Mouse (Mus musculus) neural tube, embryonic 15.5 days (tissue): ENCODE results near the gene Tbc1d16. TPM values are rescaled to one million over a fixed set of nuclear protein-coding genes. Genes with fewer than 3 reads are reported as not detected.

Experiments used
- ATAC-seq: fragments of 200-750 bp; cut with Nextera tagmentation; 2 replicates; pipeline ENCODE4 v1.8.0; 2017; ENCODE audit warnings: mild to moderate bottlenecking, moderate TSS enrichment, moderate library complexity; ENCODE audit not compliant: low FRiP score
- H3K27ac ChIP-seq: fragments of 300-500 bp; sonication (generic); replicated peaks from 2 replicates; pipeline ENCODE4 v1.5.1; 2015; ENCODE audit warnings: mild to moderate bottlenecking, inconsistent platforms
- H3K27me3 ChIP-seq: fragments of 300-500 bp; sonication (generic); replicated peaks from 2 replicates; pipeline ENCODE4 v1.6.1; 2015; ENCODE audit warnings: inconsistent platforms
- H3K36me3 ChIP-seq: fragments of 300-500 bp; sonication (generic); 2 replicates; pipeline ENCODE4 v1.6.1; 2015; ENCODE audit warnings: inconsistent platforms
- H3K4me1 ChIP-seq: fragments of 300-500 bp; sonication (generic); 2 replicates; pipeline ENCODE4 v1.6.1; 2015; ENCODE audit warnings: inconsistent platforms
- H3K4me2 ChIP-seq: fragments of 300-500 bp; sonication (generic); 2 replicates; pipeline ENCODE4 v1.6.1; 2015; ENCODE audit warnings: inconsistent platforms, mild to moderate bottlenecking, moderate library complexity
- H3K4me3 ChIP-seq: fragments of 300-500 bp; sonication (generic); replicated peaks from 2 replicates; pipeline ENCODE4 v1.5.1; 2015; ENCODE audit warnings: mild to moderate bottlenecking, inconsistent platforms
- H3K9ac ChIP-seq: fragments of 300-500 bp; sonication (generic); replicated peaks from 2 replicates; pipeline ENCODE4 v1.6.1; 2015; ENCODE audit warnings: mild to moderate bottlenecking, inconsistent platforms
- H3K9me3 ChIP-seq: fragments of 300-500 bp; sonication (generic); replicated peaks from 2 replicates; pipeline ENCODE4 v1.6.1; 2016; ENCODE audit warnings: inconsistent platforms
- WGBS: fragments of 180-500 bp; shearing (Covaris S2); methylation state at CpG from one replicate; pipeline ENCODE4 v1.1.7; 2015; ENCODE audit warnings: mixed read lengths; 5-methylcytosine and 5-hydroxymethylcytosine counted together
- polyA plus RNA-seq: library from polyadenylated mRNA; unstranded; fragments of >200 nt; fragmentation: Nextera tagmentation; extraction: Ambion mirVana; gene quantifications from 2 replicates; pipeline ENCODE4 v1.2.1, GENCODE M21; 2015

Gene Tbc1d16
- polyA plus RNA-seq, 1 experiment from 2014 or later = 47.4 TPM

GRCm38 (mm10) chr11:119132198-119133035, 95.9 kb downstream of the Tbc1d16 start:
- no peak overlapping the region for H3K27ac ChIP-seq
- ATAC-seq = no peak
- no peaks in the 10 kb centered on the region for H3K9me3 ChIP-seq
- H3K27me3 ChIP-seq = peaks cover 7% of the 10 kb centered on the region; the same call in 1 of the 2 replicates
- no peak overlapping the region for H3K4me2 ChIP-seq
- H3K4me3 ChIP-seq = no peak overlapping the region
- 83% methylated on average over 14 of the region's 14 CpGs for WGBS
- no peak overlapping the region for H3K9ac ChIP-seq
- no peaks in the 10 kb centered on the region for H3K36me3 ChIP-seq
- H3K4me1 ChIP-seq = peaks cover 48% of the 10 kb centered on the region

- peaks cover 7% of the 10 kb centered on the region; the same call in 1 of the 2 replicates for H3K27me3 ChIP-seq
Measured at GRCm38 (mm10) chr11:119130081-119130765, 98.1 kb downstream of the Tbc1d16 start.

DNA sequence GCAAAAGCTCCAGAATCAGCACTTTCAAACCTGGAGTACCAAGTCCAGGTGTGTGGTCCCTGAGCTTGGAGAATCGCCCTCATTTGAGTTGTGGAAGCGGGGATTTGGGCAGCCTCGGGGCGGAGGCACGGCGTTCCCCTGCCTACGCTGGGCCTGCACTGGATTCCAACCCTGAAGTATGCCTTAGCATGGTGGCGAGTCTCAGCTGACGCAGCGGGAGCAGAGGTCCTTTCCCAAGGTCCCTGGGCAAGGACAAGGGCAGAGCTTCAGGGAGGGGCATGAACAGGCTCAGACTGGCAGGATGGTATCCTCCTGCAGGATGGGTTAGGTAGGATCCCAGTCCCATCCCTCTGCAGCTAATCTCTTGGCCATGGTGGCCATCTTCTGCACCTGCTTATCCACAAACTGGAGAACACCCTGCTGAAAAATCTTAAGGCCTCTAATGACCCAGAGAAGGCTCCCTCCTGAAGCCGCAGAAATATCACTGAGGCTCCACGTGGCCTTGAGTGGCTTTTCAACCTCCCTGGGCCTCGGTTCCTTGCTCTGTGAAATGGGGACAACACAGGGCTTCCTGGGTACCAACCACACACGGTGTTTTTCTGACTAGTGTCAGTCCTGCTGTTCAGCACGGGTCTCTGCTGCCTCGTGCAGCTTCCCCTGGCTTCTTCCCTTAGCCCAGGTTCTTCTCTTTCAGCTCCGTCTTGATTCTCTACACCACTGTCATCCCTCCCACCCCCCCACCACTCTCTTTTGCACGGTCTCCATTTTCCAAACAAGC, 98.8 kb downstream of the Tbc1d16 start:
- peaks cover 7% of the 10 kb centered on the region; the same call in 1 of the 2 replicates for H3K27me3 ChIP-seq
- ATAC-seq = 0 out of 2 replicates have a peak, but pooled peaks have one; percentile 13
- peak overlapping the region; percentile 20; the same call in 1 of the 2 replicates for H3K4me3 ChIP-seq
- H3K9me3 ChIP-seq = no peaks in the 10 kb centered on the region
- WGBS = 45% methylated on average over 18 of the region's 18 CpGs
- no peak overlapping the region; the same call in 1 of the 2 replicates for H3K9ac ChIP-seq
- H3K4me1 ChIP-seq = peaks cover 61% of the 10 kb centered on the region
- peak overlapping the region; percentile 72 for H3K27ac ChIP-seq
- H3K4me2 ChIP-seq = peak overlapping the region; percentile 55
- H3K36me3 ChIP-seq = no peaks in the 10 kb centered on the region

More at GRCm38 (mm10) chr11:119130081-119130765, 98.1 kb downstream of the Tbc1d16 start:
- peak overlapping the region; percentile 72 for H3K27ac ChIP-seq
- no peak overlapping the region for H3K9ac ChIP-seq
- ATAC-seq = peak; percentile 56; the same call in 1 of the 2 replicates
- H3K4me1 ChIP-seq = peaks cover 67% of the 10 kb centered on the region
- no peaks in the 10 kb centered on the region for H3K36me3 ChIP-seq
- 3% methylated on average over 23 of the region's 24 CpGs for WGBS
- peak overlapping the region; percentile 20 for H3K4me3 ChIP-seq
- peak overlapping the region; percentile 55 for H3K4me2 ChIP-seq
- no peaks in the 10 kb centered on the region for H3K9me3 ChIP-seq

GRCm38 (mm10) chr11:119128668-119129280, 99.5 kb downstream of the Tbc1d16 start:
- Histone ChIP-seq H3K27me3 (peaks cover 7% of the 10 kb centered on the region; the same call in 1 of the 2 replicates), H3K27ac (peak overlapping the region; percentile 72), H3K4me1 (peaks cover 55% of the 10 kb centered on the region), H3K36me3 (no peaks in the 10 kb centered on the region), H3K9ac (no peak overlapping the region; the same call in 1 of the 2 replicates), H3K9me3 (no peaks in the 10 kb centered on the region), H3K4me3 (no peak overlapping the region), H3K4me2 (no peak overlapping the region)
- ATAC-seq = no peak
- 30% methylated on average over 11 of the region's 11 CpGs for WGBS

GRCm38 (mm10) chr11:119127686-119128473, 100.4 kb downstream of the Tbc1d16 start:
- H3K4me2 ChIP-seq = no peak overlapping the region
- H3K4me1 ChIP-seq = peaks cover 54% of the 10 kb centered on the region
- peaks cover 7% of the 10 kb centered on the region; the same call in 1 of the 2 replicates for H3K27me3 ChIP-seq
- no peaks in the 10 kb centered on the region for H3K9me3 ChIP-seq
- no peak overlapping the region for H3K4me3 ChIP-seq
- ATAC-seq = no peak
- no peaks in the 10 kb centered on the region for H3K36me3 ChIP-seq
- H3K9ac ChIP-seq = no peak overlapping the region
- WGBS = 57% methylated on average over 9 of the region's 9 CpGs
- H3K27ac ChIP-seq = peak overlapping the region; percentile 75

GRCm38 (mm10) chr11:119127147-119127546, 101.2 kb downstream of the Tbc1d16 start:
- H3K4me2 ChIP-seq = peak overlapping the region; percentile 23; the same call in 1 of the 2 replicates
- 17% methylated on average over 12 of the region's 12 CpGs for WGBS
- peaks cover 54% of the 10 kb centered on the region for H3K4me1 ChIP-seq
- no peaks in the 10 kb centered on the region for H3K9me3 ChIP-seq
- H3K36me3 ChIP-seq = no peaks in the 10 kb centered on the region
- ATAC-seq = no peak
- peaks cover 7% of the 10 kb centered on the region; the same call in 1 of the 2 replicates for H3K27me3 ChIP-seq
- peak overlapping the region; percentile 75 for H3K27ac ChIP-seq
- H3K9ac ChIP-seq = no peak overlapping the region
- H3K4me3 ChIP-seq = no peak overlapping the region

DNA sequence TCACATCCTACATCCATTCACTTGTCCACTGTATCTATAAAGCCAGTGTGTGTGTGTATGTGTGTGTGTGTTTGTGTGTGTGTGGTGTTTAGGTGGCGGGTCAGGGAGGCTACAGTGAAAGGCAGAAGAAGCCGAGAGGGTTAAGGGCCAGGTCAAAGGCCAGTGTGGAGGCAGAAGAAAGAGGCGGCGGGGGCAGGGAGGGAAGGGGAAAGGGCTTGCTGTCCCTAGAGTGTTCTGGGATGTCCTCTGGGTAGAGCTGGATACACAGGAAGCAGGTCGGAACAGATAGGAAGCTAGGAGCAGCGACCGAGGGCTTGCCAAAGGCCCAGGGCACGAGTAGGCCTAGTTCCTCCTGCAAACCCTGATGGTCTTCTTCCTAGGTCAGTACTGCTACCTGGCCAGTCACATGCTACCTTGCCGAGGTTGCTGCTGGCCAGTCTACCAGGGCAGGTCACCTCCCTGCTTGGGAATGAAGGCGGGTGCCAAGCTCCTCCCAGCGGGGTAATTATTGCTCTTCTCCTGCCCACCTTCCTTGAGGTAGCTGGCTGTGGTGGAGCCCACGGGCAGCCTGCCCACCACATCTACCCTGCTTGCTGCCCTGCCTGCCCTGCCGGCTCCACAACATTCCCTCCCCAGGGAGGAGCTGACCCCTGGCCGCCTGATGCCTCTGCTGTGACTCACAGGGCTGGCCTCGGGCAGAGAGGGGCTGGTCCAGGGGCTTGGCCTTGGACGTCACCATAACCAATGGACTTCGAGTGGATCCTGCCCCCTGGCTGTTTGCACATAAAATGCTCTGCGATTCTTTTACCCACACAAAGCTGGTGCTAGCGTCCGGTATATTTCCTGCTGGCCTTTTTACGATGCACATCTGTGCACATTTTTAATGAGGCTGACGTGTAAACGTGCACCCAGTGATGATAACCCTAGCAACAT, 102.1 kb downstream of the Tbc1d16 start:
- WGBS = 31% methylated on average over 23 of the region's 23 CpGs
- peak overlapping the region; percentile 35 for H3K4me2 ChIP-seq

GRCm38 (mm10) chr11:119124536-119124935, 103.8 kb downstream of the Tbc1d16 start:
- no peak for ATAC-seq
- Histone ChIP-seq H3K9ac (no peak overlapping the region), H3K4me1 (peaks cover 40% of the 10 kb centered on the region), H3K4me3 (no peak overlapping the region), H3K4me2 (no peak overlapping the region), H3K27ac (no peak overlapping the region), H3K36me3 (no peaks in the 10 kb centered on the region), H3K9me3 (no peaks in the 10 kb centered on the region), H3K27me3 (peaks cover 5% of the 10 kb centered on the region; the same call in 1 of the 2 replicates)
- 93% methylated on average over 6 of the region's 6 CpGs for WGBS

More for the DNA sequence above, 102.1 kb downstream of the Tbc1d16 start:
- no peak overlapping the region for H3K4me3 ChIP-seq
- peak overlapping the region; percentile 75 for H3K27ac ChIP-seq
- H3K9me3 ChIP-seq = no peaks in the 10 kb centered on the region
- peaks cover 7% of the 10 kb centered on the region; the same call in 1 of the 2 replicates for H3K27me3 ChIP-seq
- peak overlapping the region; percentile 17; the same call in 1 of the 2 replicates for H3K9ac ChIP-seq
- ATAC-seq = 0 out of 2 replicates have a peak, but pooled peaks have one; percentile 13
- H3K36me3 ChIP-seq = no peaks in the 10 kb centered on the region
- peaks cover 54% of the 10 kb centered on the region for H3K4me1 ChIP-seq

- WGBS = 80% methylated on average over 5 of the region's 5 CpGs
- Histone ChIP-seq H3K9me3 (no peaks in the 10 kb centered on the region), H3K4me1 (peaks cover 39% of the 10 kb centered on the region), H3K27ac (no peak overlapping the region), H3K9ac (no peak overlapping the region), H3K4me2 (no peak overlapping the region), H3K27me3 (no peaks in the 10 kb centered on the region), H3K36me3 (no peaks in the 10 kb centered on the region), H3K4me3 (no peak overlapping the region)
- ATAC-seq = 0 out of 2 replicates have a peak, but pooled peaks have one; percentile 37
Measured at GRCm38 (mm10) chr11:119123522-119124319, 104.6 kb downstream of the Tbc1d16 start.
